Mouse (Mus musculus): Measurements from ENCODE around the gene Lamb2.

The Lamb2 gene

DNA sequence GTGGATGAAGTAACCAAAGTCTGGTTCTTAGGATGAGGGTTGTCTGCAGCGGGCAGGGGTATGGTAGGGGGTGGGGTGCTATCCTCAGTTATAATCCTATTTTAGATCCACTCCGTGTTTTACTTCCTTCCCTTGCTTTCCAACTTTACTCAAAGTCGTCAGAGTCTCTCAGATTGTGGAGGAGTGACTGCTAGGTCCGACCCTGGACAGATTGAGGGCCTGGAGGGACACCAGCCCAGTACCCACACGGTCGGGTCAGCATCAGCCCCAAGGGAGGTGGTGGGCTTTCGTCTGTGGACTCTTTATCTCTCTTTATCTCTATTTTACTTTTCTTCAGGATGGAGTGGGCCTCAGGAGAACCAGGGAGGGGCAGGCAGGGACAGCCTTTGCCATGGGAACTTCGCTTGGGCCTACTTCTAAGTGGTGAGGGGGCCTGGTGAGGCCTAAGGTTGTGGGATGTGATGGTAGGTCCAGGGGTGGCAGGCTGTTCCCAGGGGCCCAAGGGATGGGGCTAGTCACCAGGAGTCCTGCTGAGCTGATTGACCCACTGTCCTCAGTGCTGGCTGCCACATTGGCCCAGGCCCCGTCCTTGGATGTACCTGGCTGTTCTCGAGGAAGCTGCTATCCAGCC is at the start of gene Lamb2:
TSS of gene Lamb2 (plus strand) at position 16 of the 631 bp plus-strand sequence.
- DNase-seq (ENCODE audit: low read depth, low spot score) = peak; percentile 74

- peak; percentile 26 for DNase-seq (ENCODE audit: low read depth, low spot score)
Measured at GRCm38 (mm10) chr9:108431431-108432067, 48.0 kb upstream of the Lamb2 start.

GRCm38 (mm10) chr9:108436182-108436581 is 43.4 kb upstream of the Lamb2 start, which contains the start of gene BC048562:
BC048562 (plus strand) TSS chr9:108436482.
- no peak for DNase-seq (ENCODE audit: low read depth, low spot score)

GRCm38 (mm10) chr9:108439176-108439575 is 40.4 kb upstream of the Lamb2 start:
- DNase-seq (ENCODE audit: low read depth, low spot score) = no peak

- no peak for DNase-seq (ENCODE audit: low read depth, low spot score)
Measured at GRCm38 (mm10) chr9:108440485-108440884, 39.1 kb upstream of the Lamb2 start.

DNA sequence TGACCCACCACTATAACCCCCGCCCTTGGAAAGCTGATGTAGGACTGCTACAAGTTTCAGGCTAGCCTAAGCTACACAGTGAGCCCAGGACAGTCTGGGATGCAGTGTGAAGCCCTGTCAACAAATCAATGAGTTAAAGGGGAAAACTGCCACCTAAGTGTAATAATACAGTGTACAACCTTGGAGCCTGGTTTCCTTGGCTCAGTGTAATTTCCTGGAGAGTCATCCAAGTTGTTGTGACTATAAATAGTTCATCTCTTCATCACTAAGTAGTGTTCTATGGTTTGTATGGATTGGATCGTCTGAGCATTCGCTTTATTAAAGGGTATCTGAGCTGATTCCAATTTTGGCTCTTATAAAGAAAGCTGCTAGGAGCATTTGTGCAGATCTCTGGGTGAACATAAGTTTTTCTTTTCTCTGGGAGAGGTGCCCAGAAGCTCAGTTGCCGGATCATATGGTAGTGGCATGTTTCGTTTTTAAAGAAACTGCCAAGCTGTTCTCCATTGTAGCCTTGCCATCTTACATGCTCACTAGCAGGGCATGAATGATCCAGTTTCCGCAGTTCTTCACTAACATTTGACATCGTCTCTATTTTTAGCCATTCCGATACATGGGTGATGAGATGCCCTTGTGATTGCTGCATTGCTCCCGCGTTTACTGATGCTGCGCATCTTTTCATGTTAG is 38.2 kb upstream of the Lamb2 start:
- DNase-seq (ENCODE audit: low read depth, low spot score) = no peak

- DNase-seq (ENCODE audit: low read depth, low spot score) = no peak
Measured at GRCm38 (mm10) chr9:108445125-108445524, 34.4 kb upstream of the Lamb2 start.

DNA sequence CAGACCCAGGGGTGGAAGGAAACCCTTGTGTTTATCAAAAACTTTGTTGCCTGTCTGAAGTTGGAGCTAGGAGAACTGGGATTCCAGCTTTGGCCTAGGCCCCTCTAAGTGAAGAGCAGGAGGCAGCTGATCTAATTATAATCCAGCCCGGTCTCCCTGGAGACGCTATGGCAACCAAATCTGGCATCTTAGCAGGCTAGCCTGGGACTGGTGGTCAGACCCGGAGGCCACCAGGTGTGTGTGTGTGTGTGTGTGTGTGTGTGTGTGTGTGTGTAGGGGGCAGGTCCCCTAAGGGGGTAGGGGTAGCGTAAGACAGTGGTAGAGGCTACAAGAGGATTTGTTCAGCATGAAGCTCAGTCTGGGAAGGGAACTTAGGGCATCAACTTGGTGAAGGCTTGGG is 29.7 kb upstream of the Lamb2 start:
- DNase-seq (ENCODE audit: low read depth, low spot score) = no peak

- peak; percentile 42 for DNase-seq (ENCODE audit: low read depth, low spot score)
Measured at GRCm38 (mm10) chr9:108450292-108451169, 29.0 kb upstream of the Lamb2 start.

DNA sequence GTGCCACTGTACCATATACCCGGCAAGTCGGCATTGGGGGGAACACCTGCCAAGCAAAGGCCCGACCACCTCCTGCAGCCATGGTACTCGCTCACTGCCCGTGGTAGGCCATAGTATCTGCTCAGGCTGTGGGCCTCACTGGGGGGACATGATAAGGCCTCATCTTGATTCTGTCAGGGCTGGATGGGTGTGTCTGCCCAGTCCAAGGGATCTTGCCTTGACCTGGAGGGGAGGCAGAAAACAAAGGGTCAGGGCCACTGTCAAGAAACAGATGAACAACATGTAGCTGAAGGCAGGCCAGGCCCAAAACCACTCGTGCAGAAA is 28.4 kb upstream of the Lamb2 start:
- no peak for DNase-seq (ENCODE audit: low read depth, low spot score)

- DNase-seq (ENCODE audit: low read depth, low spot score) = no peak
Measured at GRCm38 (mm10) chr9:108451519-108452160, 27.9 kb upstream of the Lamb2 start.

DNA sequence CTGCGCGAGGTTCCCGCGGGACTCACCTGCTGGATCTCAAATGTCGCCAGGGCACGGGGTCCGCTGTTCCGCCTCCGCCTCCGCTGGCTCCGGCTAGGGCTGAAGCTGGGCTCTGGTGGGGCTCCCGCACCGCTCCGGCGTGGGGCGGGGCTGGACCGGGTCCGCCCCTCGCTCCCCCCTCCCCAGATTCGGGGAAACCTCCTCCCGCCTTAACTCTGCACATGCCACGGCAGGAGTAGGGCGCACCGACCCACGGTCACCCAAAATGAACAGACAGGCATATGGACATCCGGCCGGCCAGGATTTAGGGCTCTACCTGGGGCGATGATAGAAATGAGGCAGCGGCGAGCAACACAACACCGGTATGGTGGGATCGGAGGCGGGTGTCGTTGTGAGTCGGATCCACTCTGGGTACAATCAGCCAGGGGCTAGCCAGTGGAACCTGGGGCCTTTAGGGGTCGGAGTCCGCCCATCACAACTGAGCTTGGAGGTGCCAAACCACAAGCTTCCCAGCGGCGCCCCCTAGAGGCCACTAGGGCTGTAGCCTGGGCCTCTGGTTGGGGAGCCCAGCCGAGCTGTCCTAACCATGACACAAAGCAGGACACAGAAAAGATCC is 27.1 kb upstream of the Lamb2 start:
- peak; percentile 85 for DNase-seq (ENCODE audit: low read depth, low spot score)

DNA sequence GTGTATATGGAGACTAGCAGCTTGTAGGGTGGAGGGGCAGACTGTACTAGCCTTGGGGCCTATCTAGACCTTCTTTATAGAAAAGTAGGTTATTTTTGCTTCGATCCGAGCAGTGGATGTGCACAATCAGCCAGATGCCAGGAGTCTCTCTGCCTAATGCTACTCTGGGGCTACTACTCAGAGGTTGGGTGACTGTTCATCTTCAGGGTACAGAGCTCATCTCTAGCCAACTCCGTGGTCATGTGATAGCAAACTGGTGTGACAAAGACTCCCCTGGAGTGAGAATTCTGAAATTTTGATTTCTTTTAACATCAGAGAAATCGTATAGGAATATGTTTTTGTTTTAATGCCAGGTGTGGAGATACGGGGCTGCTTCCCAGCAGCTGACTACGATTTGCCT is 26.6 kb upstream of the Lamb2 start:
- no peak for DNase-seq (ENCODE audit: low read depth, low spot score)

DNA sequence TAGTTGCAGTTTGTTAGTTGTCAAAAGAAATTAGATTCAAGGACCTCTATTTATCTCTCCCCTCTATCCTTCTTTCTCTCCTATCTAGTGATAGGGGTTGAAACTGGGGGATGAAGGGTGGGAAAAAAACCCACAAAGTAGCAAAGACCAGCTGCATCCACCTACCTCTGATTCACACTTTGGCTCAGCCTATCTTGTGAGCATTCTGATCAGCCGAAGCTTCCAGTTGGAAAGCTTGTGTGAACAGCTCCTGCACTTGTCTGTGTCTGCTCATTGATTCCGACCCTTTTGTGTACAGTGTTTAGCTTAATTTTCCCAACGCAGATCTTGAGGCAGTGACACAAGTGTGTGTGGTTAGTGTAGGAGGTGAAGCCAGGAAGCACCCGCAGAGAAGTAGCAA is 26.1 kb upstream of the Lamb2 start:
- no peak for DNase-seq (ENCODE audit: low read depth, low spot score)

DNA sequence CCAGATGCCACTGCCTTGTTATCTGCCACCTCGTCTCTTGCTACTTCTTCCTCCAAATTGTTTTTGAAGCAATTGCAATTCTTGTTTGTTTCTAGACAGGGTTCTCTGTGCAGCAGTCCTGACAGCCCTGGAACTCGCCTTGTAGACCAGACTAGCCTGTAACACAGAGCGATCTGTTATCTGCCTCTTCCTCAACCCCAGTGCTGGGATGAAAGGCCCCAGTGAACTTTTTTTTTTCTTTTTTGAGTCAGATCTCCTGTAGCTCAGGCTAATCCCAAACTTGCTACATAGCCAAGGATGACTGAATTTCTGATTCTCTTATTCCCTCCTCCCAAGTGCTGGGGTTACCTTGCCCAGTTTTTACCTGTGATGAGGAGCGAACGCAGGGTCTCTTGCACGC is 25.1 kb upstream of the Lamb2 start:
- no peak for DNase-seq (ENCODE audit: low read depth, low spot score)

DNA sequence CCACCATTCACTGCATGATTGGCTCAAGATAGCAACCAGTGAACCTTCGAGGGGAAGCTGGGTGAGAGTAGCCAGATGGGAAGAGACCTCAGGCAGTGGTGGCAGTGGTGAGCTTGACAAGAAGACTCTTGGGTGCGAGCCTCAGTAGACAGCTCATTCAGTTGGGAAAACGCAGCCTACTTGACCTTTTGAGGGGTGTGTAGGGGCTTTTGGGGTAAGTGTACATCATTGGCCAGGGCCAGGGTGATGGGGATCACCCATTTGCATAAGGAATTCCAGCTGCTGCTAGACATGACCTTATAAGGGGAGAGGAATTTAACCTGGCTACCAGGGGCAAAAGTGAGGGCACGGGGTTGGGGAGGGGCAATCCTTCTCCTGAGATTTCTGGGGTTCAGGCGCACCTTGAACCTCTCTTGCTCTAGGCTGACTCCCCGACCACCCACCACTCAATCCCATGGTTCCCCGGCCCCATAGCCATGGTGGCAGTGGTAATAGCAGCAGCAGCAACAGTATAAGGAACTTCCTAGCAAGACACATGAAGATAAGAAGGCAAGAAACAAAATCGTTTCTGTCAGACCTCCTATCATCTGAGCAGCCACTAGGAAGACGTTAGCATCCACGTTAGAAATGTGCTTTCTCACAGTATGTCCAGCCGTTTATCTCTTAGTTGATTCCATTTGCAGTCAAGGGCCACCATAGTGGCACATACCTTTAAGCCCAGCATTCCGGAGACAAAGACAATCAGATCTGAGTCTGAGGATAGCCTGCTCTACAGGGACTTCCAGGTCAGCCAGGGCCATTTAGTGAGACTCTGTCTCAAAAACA is 23.6 kb upstream of the Lamb2 start:
- no peak for DNase-seq (ENCODE audit: low read depth, low spot score)

GRCm38 (mm10) chr9:108456953-108457352 is 22.6 kb upstream of the Lamb2 start:
- no peak for DNase-seq (ENCODE audit: low read depth, low spot score)

- DNase-seq (ENCODE audit: low read depth, low spot score) = no peak
Measured at GRCm38 (mm10) chr9:108459939-108460318, 19.6 kb upstream of the Lamb2 start.

DNA sequence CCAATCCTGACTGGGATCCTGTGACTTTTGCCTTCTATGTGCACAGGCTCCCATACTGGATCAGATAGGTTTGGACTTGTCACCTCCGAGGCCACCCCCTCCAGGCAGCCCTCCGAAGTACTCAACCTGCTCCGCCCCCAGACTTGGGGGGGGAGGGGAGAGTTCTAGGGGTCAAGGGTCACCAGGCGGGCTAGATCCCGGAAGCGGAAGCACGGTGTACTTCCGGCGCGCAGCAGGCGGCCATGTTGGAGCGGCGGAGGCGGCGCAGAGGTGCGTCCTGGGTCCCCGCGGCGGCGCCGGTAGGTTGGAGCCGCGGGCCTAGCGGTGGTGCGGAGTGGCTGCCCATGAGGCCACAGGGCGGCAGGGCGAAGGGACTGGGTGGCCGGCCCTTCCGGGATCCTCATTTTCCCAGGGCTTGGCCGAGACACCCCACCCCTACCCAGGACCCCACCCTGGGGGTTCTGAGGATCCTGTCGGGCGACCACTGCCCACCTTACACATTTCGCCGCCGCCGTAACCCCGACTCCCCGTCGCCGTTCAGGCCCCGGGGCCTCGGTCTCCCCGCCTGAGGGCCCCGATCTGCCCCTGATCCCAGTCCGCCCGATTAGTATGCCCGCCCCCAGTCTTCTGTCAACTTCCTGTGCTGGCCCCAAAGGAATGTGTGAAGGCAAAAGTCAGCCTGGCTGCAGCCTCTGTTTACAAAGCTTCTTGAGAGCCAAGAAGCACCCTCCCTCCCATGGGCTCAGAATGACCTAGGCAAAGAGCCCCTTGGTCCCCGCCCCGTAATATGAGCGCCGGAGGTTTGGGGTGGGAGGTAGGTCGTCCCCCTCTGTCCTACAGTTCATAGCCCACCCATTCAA is 19.0 kb upstream of the Lamb2 start, which contains the start of gene Ccdc71:
TSS of gene Ccdc71 (plus strand) at position 209 of the 860 bp plus-strand sequence.
- DNase-seq (ENCODE audit: low read depth, low spot score) = peak; percentile 77
